Comparison of ENCODE assay signal across 9 mouse cellular contexts in the genomic region with DNA sequence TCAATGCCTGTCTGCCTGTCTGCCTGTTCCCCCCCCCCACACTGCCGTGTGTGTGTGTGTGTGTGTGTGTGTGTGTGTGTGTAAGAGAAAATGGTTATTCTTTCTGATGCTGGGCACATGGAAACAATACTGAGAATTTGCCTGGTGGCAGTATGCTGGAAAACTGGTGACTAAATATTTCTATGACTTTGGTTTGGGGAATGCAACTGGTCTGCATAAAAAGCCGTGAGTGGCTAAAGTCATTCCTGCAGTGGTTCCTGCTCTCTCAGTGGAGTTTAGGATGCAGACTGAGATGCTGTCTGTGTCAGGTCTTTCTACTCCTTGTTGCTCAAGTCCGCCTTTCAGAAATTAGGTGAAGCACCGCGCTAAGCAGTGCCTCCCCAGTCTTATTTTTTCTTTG. TPM values are rescaled to one million over a fixed set of nuclear protein-coding genes. Genes with fewer than 3 reads are reported as not detected.
DNase-seq lines count a peak whose midpoint lies in the region; ATAC-seq and TF ChIP-seq lines count a peak whose summit lies in the region.
"Had no signal": no experiment of that assay in that cellular context is flagged by ENCODE, and none has a peak within 500 bp of the region (broad histone marks: within the 10 kb centered on the region; RNA-seq: fewer than 3 reads in every experiment).

No protein-coding gene starts in this region.

- H3K27ac ChIP-seq in lung, embryonic 15.5 days, result no peak overlapping the region
- H3K27ac ChIP-seq in forebrain, embryonic 13.5 days, result no peak overlapping the region
- H3K27ac ChIP-seq in limb, embryonic 11.5 days (replicated peaks; ENCODE audit: low read depth, low read length), result no peak overlapping the region
- H3K27ac ChIP-seq in small intestine, adult 2 months (ENCODE audit: insufficient read depth, low read depth, low read length), result no peak overlapping the region
- H3K27ac ChIP-seq: macrophage had no signal

- H3K4me1 ChIP-seq in lung, embryonic 15.5 days, result peaks cover 4% of the 10 kb centered on the region
- peaks cover 22% of the 10 kb centered on the region for H3K4me1 ChIP-seq in forebrain, embryonic 13.5 days
- no peaks in the 10 kb centered on the region for H3K4me1 ChIP-seq in limb, embryonic 11.5 days (ENCODE audit: control insufficient read depth, insufficient read depth, low read length)
- peaks cover 6% of the 10 kb centered on the region for H3K4me1 ChIP-seq in small intestine, adult 2 months (ENCODE audit: control insufficient read depth, insufficient read depth, insufficient read length, low read length)

- H3K36me3 ChIP-seq in lung, embryonic 15.5 days, result no peaks in the 10 kb centered on the region
- H3K36me3 ChIP-seq in forebrain, embryonic 13.5 days (ENCODE audit: poor library complexity, severe bottlenecking), result no peaks in the 10 kb centered on the region
- no peaks in the 10 kb centered on the region for H3K36me3 ChIP-seq in limb, embryonic 11.5 days (ENCODE audit: control insufficient read depth, insufficient read depth, low read length)
- no peaks in the 10 kb centered on the region for H3K36me3 ChIP-seq in small intestine, adult 2 months (ENCODE audit: control insufficient read depth, insufficient read depth, low read length)

- no peak overlapping the region for H3K9ac ChIP-seq in lung, embryonic 15.5 days
- peak overlapping the region; percentile 79 for H3K9ac ChIP-seq in forebrain, embryonic 13.5 days
- peak overlapping the region; percentile 81 for H3K9ac ChIP-seq in limb, embryonic 11.5 days (ENCODE audit: low read length)

- no peak for DNase-seq in lung, postnatal 10 days
- no peak for DNase-seq in limb, embryonic 11.5 days (ENCODE audit: low spot score)
- no peak for DNase-seq in adipocyte (ENCODE audit: low spot score)
- no peak for DNase-seq in lung, postnatal 14 days
- DNase-seq: cerebellum, adult 9-10 months had no signal

- no peak for TF ChIP-seq CTCF in small intestine, adult 2 months (IDR thresholded peaks at IDR 0.05; ENCODE audit: extremely low read depth, insufficient read length, insufficient replicate concordance, low read depth, low read length)

- TF ChIP-seq POLR2A in small intestine, adult 2 months (IDR thresholded peaks at IDR 0.05; ENCODE audit: low read depth, low read length), result no peak

- ATAC-seq in lung, embryonic 15.5 days (ENCODE audit: borderline replicate concordance, extremely low read depth, low FRiP score, low TSS enrichment), result no peak
- ATAC-seq in forebrain, embryonic 13.5 days, result no peak
- no peak for ATAC-seq in limb, embryonic 11.5 days (ENCODE audit: insufficient number of reproducible peaks, low FRiP score, low TSS enrichment, low read depth)

- WGBS in lung, embryonic 15.5 days, result 30% methylated on average over 5 of the region's 5 CpGs
- WGBS in forebrain, embryonic 13.5 days, result 19% methylated on average over 5 of the region's 5 CpGs
- 37% methylated on average over 5 of the region's 5 CpGs for WGBS in limb, embryonic 11.5 days
- 31% methylated on average over 5 of the region's 5 CpGs for WGBS in small intestine, adult 2 months

- H3K4me3 ChIP-seq in lung, embryonic 15.5 days, result peak overlapping the region; percentile 58
- H3K4me3 ChIP-seq in forebrain, embryonic 13.5 days, result peak overlapping the region; percentile 54
- H3K4me3 ChIP-seq in limb, embryonic 11.5 days (ENCODE audit: low read depth, low read length), result peak overlapping the region; percentile 57
- peak overlapping the region; percentile 99; the same call in 1 of the 2 replicates for H3K4me3 ChIP-seq in small intestine, adult 2 months (ENCODE audit: low read depth, low read length)

- peak overlapping the region; percentile 57 for H3K4me2 ChIP-seq in lung, embryonic 15.5 days
- H3K4me2 ChIP-seq in forebrain, embryonic 13.5 days, result peak overlapping the region; percentile 63
- peak overlapping the region; percentile 55 for H3K4me2 ChIP-seq in limb, embryonic 11.5 days (ENCODE audit: low read depth, severe bottlenecking)

- no peaks in the 10 kb centered on the region for H3K9me3 ChIP-seq in lung, embryonic 15.5 days
- no peaks in the 10 kb centered on the region for H3K9me3 ChIP-seq in forebrain, embryonic 13.5 days (replicated peaks)
- no peaks in the 10 kb centered on the region for H3K9me3 ChIP-seq in limb, embryonic 11.5 days (ENCODE audit: control insufficient read depth, low read length)

- H3K27me3 ChIP-seq in lung, embryonic 15.5 days, result no peaks in the 10 kb centered on the region
- H3K27me3 ChIP-seq in forebrain, embryonic 13.5 days, result no peaks in the 10 kb centered on the region
- H3K27me3 ChIP-seq in limb, embryonic 11.5 days (ENCODE audit: control insufficient read depth, insufficient read depth, low read length), result peaks cover 3% of the 10 kb centered on the region; the same call in 1 of the 2 replicates
- no peaks in the 10 kb centered on the region for H3K27me3 ChIP-seq in small intestine, adult 2 months (ENCODE audit: control insufficient read depth, insufficient read depth, low read length)

RNA-seq across cellular contexts. Expression of a gene that starts 10.9 kb away (rescaled TPM):
- polyA plus RNA-seq in lung, embryonic 15.5 days (2015; fragmentation: Nextera tagmentation; extraction: Ambion mirVana), result 2.7 and 4.0 TPM in 2 replicates
- 10.4 and 14.2 TPM in 2 replicates for polyA plus RNA-seq in forebrain, embryonic 13.5 days (2015; fragmentation: Nextera tagmentation; extraction: Ambion mirVana)
- 6.0 and 11.4 TPM in 2 replicates for polyA plus RNA-seq in limb, embryonic 11.5 days (2014; fragmentation: Nextera tagmentation; extraction: Ambion mirVana)
- 10.7 and 28.8 TPM in 2 replicates for polyA plus RNA-seq in small intestine, adult 2 months (2012; rRNA removed)

RNA-seq across cellular contexts. Expression of a gene that starts 48.7 kb away (rescaled TPM):
- polyA plus RNA-seq in lung, embryonic 15.5 days (2015; fragmentation: Nextera tagmentation; extraction: Ambion mirVana), result 0.29 and 0.44 TPM in 2 replicates
- 10.7 and 11.5 TPM in 2 replicates for polyA plus RNA-seq in forebrain, embryonic 13.5 days (2015; fragmentation: Nextera tagmentation; extraction: Ambion mirVana)
- polyA plus RNA-seq in limb, embryonic 11.5 days (2014; fragmentation: Nextera tagmentation; extraction: Ambion mirVana), result 1.3 and 1.6 TPM in 2 replicates
- polyA plus RNA-seq in small intestine, adult 2 months (2012; rRNA removed), result 21.2 and 61.2 TPM in 2 replicates
- polyA plus RNA-seq: macrophage had no signal
